Mouse (Mus musculus): ENCODE data around the gene Zfp574. TPM values are rescaled to one million over a fixed set of nuclear protein-coding genes. Genes with fewer than 3 reads are reported as not detected.
A peak's percentile ranks its signal among the peaks of the same experiment; 100 is the strongest.

The Zfp574 gene
- total RNA-seq, 2 experiments from 2014 or later: 22.3 to 24.4 TPM

DNA sequence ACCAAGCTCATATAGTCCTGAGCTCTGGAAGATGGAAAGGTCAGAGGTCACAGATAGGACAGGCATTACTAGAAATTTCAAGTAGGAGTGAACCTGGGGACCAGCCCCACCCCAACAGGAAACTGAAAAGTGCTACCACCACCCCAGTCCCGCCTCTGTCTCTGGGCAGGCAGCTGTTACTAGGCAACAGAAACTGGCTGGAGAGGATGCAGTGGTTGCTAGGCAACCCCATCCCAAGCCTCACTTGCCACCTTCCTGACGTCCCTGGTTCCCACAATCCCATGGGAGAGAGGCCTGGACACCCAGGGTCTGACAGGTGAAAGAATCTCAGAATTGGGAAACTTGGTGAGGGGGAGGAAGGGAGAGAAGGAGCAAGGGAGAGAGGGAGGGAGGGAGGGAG, 3.6 kb upstream of the Zfp574 start:
- DNase-seq (ENCODE audit: low spot score in 2 of 2): no peak

- DNase-seq (ENCODE audit: low spot score in 2 of 2): no peak
These were observed 486 bp downstream of the Zfp574 start for GRCm38 (mm10) chr7:25072716-25073390.

GRCm38 (mm10) chr7:25073924-25074323, 1.6 kb downstream of the Zfp574 start:
- DNase-seq (ENCODE audit: low spot score in 2 of 2): no peak

GRCm38 (mm10) chr7:25076296-25076662, 3.9 kb downstream of the Zfp574 start:
- DNase-seq (ENCODE audit: low spot score in 2 of 2): no peak

DNA sequence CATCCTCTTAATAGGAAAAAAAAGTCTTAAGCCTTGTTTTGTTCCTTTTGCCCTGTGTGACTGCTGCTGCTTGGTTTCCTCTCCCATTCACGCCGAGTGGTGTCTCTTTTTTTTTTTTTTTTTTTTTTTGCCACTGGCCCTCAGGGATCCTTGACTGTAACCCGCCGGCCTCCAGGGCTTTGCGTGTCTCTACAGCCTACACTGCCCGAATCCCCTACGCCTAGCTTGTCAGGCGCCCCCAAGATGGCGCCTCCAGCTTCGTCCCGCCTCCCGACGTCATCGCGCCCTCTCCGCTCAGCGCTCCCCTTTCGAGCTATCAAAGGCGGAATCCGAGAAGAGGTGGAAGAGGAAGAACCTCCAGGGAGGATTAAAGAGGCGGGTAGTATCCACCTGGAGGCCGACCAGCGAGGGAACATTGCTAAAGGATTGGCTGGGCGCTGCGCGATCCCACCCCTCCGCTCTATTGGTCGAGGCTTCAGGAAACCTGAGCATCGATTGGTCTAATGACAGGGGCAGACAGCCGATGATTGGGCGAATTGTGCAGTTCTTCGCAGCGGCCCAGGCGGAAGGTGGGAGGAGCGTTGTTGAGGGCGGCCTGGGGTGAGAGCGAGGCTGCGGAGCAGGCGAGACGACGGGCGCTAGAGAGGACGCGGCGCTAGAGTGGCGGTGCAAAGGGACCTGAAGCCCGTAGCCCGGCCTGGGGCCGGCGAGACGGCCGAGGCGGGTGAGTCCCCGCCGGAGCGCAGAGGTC, 4.5 kb downstream of the Zfp574 start:
- peak; percentile 90 to 94 for DNase-seq (ENCODE audit: low spot score in 2 of 2)

GRCm38 (mm10) chr7:25077414-25077755, 5.0 kb downstream of the Zfp574 start:
- no peak for DNase-seq (ENCODE audit: low spot score in 2 of 2)

- no peak for DNase-seq (ENCODE audit: low spot score in 2 of 2)
These were observed 7.2 kb downstream of the Zfp574 start for GRCm38 (mm10) chr7:25079496-25080026.

GRCm38 (mm10) chr7:25080431-25080830, 8.1 kb downstream of the Zfp574 start:
- DNase-seq (ENCODE audit: low spot score in 2 of 2): no peak

DNA sequence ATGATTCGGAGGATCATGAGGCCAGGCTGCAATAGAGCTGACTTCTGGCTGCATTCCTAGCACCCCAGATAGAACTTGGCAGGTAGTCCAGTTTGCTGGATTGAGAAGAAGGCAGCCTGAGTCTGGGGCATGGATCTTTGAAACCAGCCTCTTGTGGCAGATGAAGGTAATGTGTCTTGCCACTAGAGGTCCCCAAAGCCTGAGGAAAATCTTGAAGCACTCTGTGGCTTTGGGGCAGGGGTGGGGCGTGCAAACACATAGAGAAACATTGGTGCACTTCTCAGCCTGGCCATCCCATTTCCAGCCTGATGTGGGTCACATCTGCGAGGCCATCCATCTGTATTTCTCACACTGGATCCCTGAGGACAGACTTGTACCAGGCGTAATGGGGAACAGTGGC, 10.1 kb downstream of the Zfp574 start:
- DNase-seq (ENCODE audit: low spot score in 2 of 2): no peak

- DNase-seq (ENCODE audit: low spot score in 2 of 2): no peak
These were observed 12.3 kb downstream of the Zfp574 start for GRCm38 (mm10) chr7:25084621-25085020.

- no peak for DNase-seq (ENCODE audit: low spot score in 2 of 2)
These were observed 14.3 kb downstream of the Zfp574 start for GRCm38 (mm10) chr7:25086656-25087055.

DNA sequence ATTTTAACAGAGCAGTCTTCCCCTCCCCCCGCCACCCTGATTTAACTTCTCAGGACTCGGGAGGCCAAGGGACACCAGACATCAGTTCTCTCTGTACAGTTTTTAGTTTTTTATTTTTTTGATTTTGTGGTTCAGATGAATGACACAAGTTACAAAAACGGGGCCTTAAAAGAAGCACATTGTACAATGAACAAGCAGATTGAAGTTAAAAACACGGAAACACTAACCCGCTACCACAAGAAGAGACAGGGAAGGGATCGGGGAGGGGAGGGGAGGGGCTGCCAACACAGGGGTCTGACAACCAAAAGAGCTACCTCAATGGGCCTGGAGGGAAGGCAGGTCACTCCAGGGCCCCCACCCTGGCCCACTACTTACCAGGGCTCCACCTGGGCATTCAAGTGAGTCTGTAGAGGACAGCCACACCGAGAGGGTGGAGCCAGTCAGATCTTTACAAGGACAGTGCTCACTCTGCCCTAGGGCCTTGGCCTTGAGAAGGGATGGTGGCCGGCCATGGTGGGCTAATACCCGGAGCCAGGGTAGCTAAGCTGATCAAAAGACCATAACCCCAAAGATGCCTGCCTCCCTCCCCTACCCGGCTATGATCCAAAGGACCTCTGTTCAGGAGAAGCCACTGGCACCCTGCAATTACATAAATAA, 15.0 kb downstream of the Zfp574 start:
- no peak for DNase-seq (ENCODE audit: low spot score in 2 of 2)

DNA sequence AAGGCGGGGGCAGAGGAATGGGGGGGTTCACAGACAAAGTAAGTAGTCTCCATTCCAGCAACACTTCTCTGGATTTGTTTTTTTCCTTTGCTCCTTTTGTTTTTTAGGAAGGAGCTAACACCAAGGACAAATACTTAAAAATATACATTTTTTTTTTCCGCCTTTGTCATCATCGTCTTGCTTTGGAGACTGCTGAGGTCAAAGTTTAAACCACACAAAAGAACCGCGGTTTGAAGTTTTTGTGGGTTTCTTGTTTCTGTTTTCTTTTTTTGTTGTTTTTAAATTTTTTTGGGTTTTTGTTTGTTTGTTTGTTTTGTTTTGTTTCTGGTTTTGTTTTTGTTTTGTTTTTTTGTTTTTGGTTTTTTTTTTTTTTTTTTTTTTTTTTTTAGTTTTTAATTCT, 15.6 kb downstream of the Zfp574 start:
- DNase-seq (ENCODE audit: low spot score in 2 of 2): no peak

DNA sequence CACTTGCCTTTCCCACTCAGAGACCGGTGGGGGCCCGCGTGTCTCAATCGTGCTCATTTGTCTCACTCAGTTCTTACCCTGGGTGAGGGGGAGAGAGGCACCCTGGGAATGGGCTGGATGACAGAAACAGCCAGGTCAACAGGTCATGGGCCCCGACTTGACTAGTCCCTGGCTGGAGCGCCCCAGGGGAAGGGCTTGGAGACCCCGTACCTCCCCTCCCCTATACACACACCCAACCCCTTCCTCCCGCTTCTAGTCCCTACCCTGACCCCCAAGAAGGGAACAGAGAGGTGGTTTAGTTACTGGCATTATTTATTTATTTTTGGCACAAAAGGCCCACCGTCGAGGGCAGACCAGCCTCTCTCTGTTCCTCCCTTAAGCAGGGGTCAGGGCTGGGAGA, 16.2 kb downstream of the Zfp574 start:
- no peak for DNase-seq (ENCODE audit: low spot score in 2 of 2)

DNA sequence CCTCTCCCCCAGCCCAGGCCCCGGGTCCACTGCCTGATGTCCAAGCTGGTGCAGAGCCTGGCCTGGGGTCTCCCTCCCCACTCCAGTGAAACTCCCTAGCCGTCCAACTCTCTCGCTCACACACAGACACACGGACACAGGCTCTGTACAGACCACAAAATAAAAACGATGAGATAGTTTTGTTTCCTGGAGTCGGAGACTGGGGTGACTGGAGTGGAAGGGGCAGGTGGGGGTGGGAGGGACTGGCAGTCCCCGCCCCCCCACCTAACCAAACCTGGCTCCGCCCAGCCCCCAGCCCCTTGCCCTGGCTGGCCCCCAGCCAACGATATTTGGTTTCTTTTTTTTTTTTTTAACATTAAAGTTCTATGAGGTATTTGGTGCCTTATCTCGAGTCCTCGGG, 16.6 kb downstream of the Zfp574 start:
- no peak for DNase-seq (ENCODE audit: low spot score in 2 of 2)

- DNase-seq (ENCODE audit: low spot score in 2 of 2): no peak
These were observed 17.5 kb downstream of the Zfp574 start for GRCm38 (mm10) chr7:25089875-25090274.

- DNase-seq (ENCODE audit: low spot score in 2 of 2): no peak
These were observed 25.8 kb downstream of the Zfp574 start for GRCm38 (mm10) chr7:25098169-25098568.

DNA sequence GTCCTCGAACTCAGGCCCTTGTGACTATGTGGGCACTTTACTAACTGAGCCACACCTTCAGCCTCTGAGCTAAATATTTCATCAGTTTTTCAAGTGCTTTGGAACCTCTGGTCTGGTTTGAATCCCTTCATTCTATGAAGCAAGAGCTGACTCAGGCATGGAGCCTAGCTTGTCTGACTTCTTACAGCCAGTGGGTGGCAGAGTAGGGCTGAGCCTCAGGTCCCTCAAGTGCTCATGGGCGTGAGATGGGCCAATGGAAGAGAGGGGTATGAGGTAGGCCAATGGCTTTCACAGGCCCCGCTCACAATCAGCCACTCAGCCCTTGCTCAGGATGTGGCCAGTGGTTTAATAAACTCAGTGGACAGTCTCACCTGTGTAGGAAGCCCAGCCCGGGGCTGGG, 27.2 kb downstream of the Zfp574 start:
- no peak for DNase-seq (ENCODE audit: low spot score in 2 of 2)

GRCm38 (mm10) chr7:25105411-25106160, 33.2 kb downstream of the Zfp574 start:
- peak; percentile 52 to 63 for DNase-seq (ENCODE audit: low spot score in 2 of 2)

DNA sequence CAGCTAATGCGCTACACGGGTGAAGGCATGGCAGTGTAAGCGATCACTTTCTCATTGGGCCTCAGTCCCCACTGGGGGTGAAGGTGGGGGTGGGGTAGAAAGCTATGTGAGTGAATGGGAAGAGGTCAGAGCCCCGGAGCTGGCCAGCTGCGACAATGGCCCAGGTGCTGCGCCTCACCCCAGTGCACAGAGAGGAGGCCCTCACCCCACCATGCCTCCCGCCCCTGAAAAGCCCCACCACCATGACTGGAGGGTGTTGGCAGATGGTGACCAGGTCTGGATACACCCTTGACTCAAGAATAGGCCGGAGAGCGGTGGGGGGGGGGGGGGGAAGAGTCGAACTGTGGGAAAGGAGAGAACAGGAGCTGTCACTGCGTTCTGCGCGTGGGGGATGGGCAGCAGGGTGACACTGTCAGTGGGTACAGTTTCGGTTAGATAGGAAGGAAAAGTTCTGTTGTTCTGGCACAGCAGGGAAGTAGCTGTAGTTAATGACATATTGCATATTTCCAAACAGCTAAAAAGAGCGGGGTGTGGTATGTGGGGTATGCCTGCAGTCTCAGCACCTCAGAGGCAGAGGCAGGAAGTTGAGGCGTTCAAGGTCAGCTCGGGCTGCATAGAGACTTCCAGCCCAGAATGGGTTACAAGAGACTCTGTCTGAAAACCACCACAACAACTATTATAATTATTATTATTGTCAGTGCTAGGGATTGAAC, 34.6 kb downstream of the Zfp574 start:
- DNase-seq (ENCODE audit: low spot score in 2 of 2): no peak

GRCm38 (mm10) chr7:25109355-25109754, 37.0 kb downstream of the Zfp574 start:
- no peak for DNase-seq (ENCODE audit: low spot score in 2 of 2)
